Mouse (Mus musculus) liver, embryonic 14.5 days (tissue): ENCODE data around the gene Gapt.

Experiments used
- CTCF ChIP-seq: IDR thresholded peaks from 2 replicates; pipeline ENCODE4 v1.5.1; 2016; ENCODE audit warnings: antibody characterized with exemption, low read depth, control low read depth
- EP300 ChIP-seq: IDR thresholded peaks from 2 replicates; pipeline ENCODE4 v1.6.1; 2016; ENCODE audit warnings: antibody characterized with exemption, low read depth

- TF ChIP-seq CTCF (peak; percentile 53), EP300 (no peak)
These were observed 35.2 kb upstream of the Gapt start for GRCm38 (mm10) chr13:110392210-110392609.
